Mouse (Mus musculus) urinary bladder, postnatal 25 days (tissue): ENCODE results near the gene Glycam1.
A peak's percentile ranks its signal among the peaks of the same experiment; 100 is the strongest.
"Not testable (repeated sequence)": the region's sequence is repeated elsewhere in the genome, so short reads cannot be mapped to it uniquely, and the experiment has no call there.

Experiments used
- DNase-seq: peaks from one replicate; pipeline ENCODE4 v3.0.0; 2022; ENCODE audit warnings: low spot score

Glycam1 gene

GRCm38 (mm10) chr15:103564981-103565380 is at the start of gene Glycam1:
Gene Glycam1 (minus strand): TSS chr15:103565081.
- DNase-seq = no peak

GRCm38 (mm10) chr15:103604481-103604880 is 39.6 kb upstream of the Glycam1 start:
- no peak for DNase-seq

- DNase-seq = no peak
Observed at GRCm38 (mm10) chr15:103590779-103591178, 25.9 kb upstream of the Glycam1 start.

- DNase-seq = not testable (repeated sequence)
Observed at GRCm38 (mm10) chr15:103587752-103588151, 22.9 kb upstream of the Glycam1 start.

- DNase-seq = no peak
Observed at GRCm38 (mm10) chr15:103585876-103586275, 21.0 kb upstream of the Glycam1 start.

- peak; percentile 50 for DNase-seq
Observed at GRCm38 (mm10) chr15:103552096-103552690, 12.7 kb downstream of the Glycam1 start.

GRCm38 (mm10) chr15:103551053-103551452 is 13.8 kb downstream of the Glycam1 start:
- DNase-seq = no peak

GRCm38 (mm10) chr15:103549475-103549874 is 15.4 kb downstream of the Glycam1 start:
- DNase-seq = no peak

GRCm38 (mm10) chr15:103547983-103548382 is 16.9 kb downstream of the Glycam1 start:
- DNase-seq = peak; percentile 0

GRCm38 (mm10) chr15:103542526-103542925 is 22.4 kb downstream of the Glycam1 start:
- DNase-seq = no peak

- DNase-seq = no peak
Observed at GRCm38 (mm10) chr15:103540646-103541045, 24.2 kb downstream of the Glycam1 start.

GRCm38 (mm10) chr15:103539259-103539658 is 25.6 kb downstream of the Glycam1 start:
- no peak for DNase-seq

- peak; percentile 13 for DNase-seq
Observed at GRCm38 (mm10) chr15:103537822-103538213, 27.1 kb downstream of the Glycam1 start, which contains the start of gene Ppp1r1a. Gene Ppp1r1a (minus strand): TSS chr15:103538003.

- DNase-seq = no peak
Observed at GRCm38 (mm10) chr15:103537011-103537821, 27.7 kb downstream of the Glycam1 start.

GRCm38 (mm10) chr15:103536456-103536855 is 28.4 kb downstream of the Glycam1 start:
- DNase-seq = no peak

GRCm38 (mm10) chr15:103535786-103536185 is 29.1 kb downstream of the Glycam1 start:
- DNase-seq = no peak

- no peak for DNase-seq
Observed at GRCm38 (mm10) chr15:103535030-103535429, 29.9 kb downstream of the Glycam1 start.

GRCm38 (mm10) chr15:103534054-103534620 is 30.7 kb downstream of the Glycam1 start:
- DNase-seq = no peak

- peak; percentile 43 for DNase-seq
Observed at GRCm38 (mm10) chr15:103530372-103530771, 34.5 kb downstream of the Glycam1 start.

GRCm38 (mm10) chr15:103523156-103523555 is 41.7 kb downstream of the Glycam1 start:
- no peak for DNase-seq

- no peak for DNase-seq
Observed at GRCm38 (mm10) chr15:103522458-103523099, 42.3 kb downstream of the Glycam1 start.
